Mouse (Mus musculus) MEL (cell line): ENCODE results near the gene Dennd1b. TPM values are rescaled to one million over a fixed set of nuclear protein-coding genes. Genes with fewer than 3 reads are reported as not detected.

ENCODE experiments used
- DNase-seq: peaks from one replicate; pipeline ENCODE4 v3.0.0; 2011; ENCODE audit warnings: low read depth, low spot score
- H3K27ac ChIP-seq: 2 replicates; pipeline ENCODE4 v1.5.1; 2012; ENCODE audit warnings: low read depth, mild to moderate bottlenecking, control low read depth, low read length, moderate library complexity; ENCODE audit not compliant: control insufficient read depth
- H3K27me3 ChIP-seq, 2 experiments: fragments of 150-350 bp in 1 of 2; sonication (generic) in 1 of 2; 2 replicates each; pipeline ENCODE4 v1.6.1; 2012; ENCODE audit warnings: low read length in 2 of 2, mild to moderate bottlenecking in 2 of 2, improper control_type of control experiment in 1 of 2, moderate library complexity in 1 of 2; ENCODE audit not compliant: insufficient read depth in 2 of 2, control insufficient read depth in 1 of 2
- H3K36me3 ChIP-seq, 2 experiments: 2 replicates each; pipeline ENCODE4 v1.6.1; 2012 to 2014; ENCODE audit warnings: low read length in 2 of 2, improper control_type of control experiment in 1 of 2, inconsistent platforms in 1 of 2, mild to moderate bottlenecking in 1 of 2; ENCODE audit not compliant: insufficient read depth in 2 of 2, control insufficient read depth in 1 of 2
- H3K4me1 ChIP-seq, 2 experiments: fragments of 150-350 bp in 1 of 2; sonication (generic) in 1 of 2; 2 replicates each; pipeline ENCODE4 v1.6.1; 2012; ENCODE audit warnings: low read length in 2 of 2, improper control_type of control experiment in 1 of 2, mild to moderate bottlenecking in 1 of 2; ENCODE audit not compliant: insufficient read depth in 2 of 2, control insufficient read depth in 1 of 2
- H3K4me3 ChIP-seq, 2 experiments: fragments of 150-350 bp in 1 of 2; sonication (generic) in 1 of 2; 2 replicates each; pipeline ENCODE4 v1.5.1; 2012; ENCODE audit warnings: low read depth in 2 of 2, low read length in 2 of 2, mild to moderate bottlenecking in 2 of 2, moderate library complexity in 2 of 2, control low read depth in 1 of 2, improper control_type of control experiment in 1 of 2; ENCODE audit not compliant: control insufficient read depth in 1 of 2, insufficient read depth in 1 of 2
- H3K79me2 ChIP-seq: 2 replicates; pipeline ENCODE4 v1.6.1; 2012; ENCODE audit warnings: mild to moderate bottlenecking, low read length, moderate library complexity; ENCODE audit not compliant: control insufficient read depth, poor library complexity, insufficient read depth
- H3K9ac ChIP-seq: 2 replicates; pipeline ENCODE4 v1.6.1; 2012; ENCODE audit warnings: low read depth, mild to moderate bottlenecking, control low read depth, low read length, moderate library complexity; ENCODE audit not compliant: control insufficient read depth, poor library complexity, severe bottlenecking
- H3K9me3 ChIP-seq: fragments of 150-350 bp; sonication (generic); replicated peaks from 2 replicates; pipeline ENCODE4 v1.6.1; 2012; ENCODE audit warnings: mild to moderate bottlenecking, low read length, improper control_type of control experiment, moderate library complexity; ENCODE audit not compliant: insufficient read depth
- BHLHE40 ChIP-seq: IDR thresholded peaks from 2 replicates; pipeline ENCODE4 v1.6.1; 2012; ENCODE audit warnings: low read depth, mild to moderate bottlenecking, inconsistent platforms, low read length, improper control_type of control experiment, borderline replicate concordance
- CHD1 ChIP-seq: IDR thresholded peaks from 2 replicates; pipeline ENCODE4 v1.6.1; 2012; ENCODE audit warnings: low read depth, mild to moderate bottlenecking, inconsistent platforms, low read length, improper control_type of control experiment
- CHD2 ChIP-seq: IDR thresholded peaks from 2 replicates; pipeline ENCODE4 v1.6.1; 2011; ENCODE audit warnings: low read length, improper control_type of control experiment
- E2F4 ChIP-seq: IDR thresholded peaks from 2 replicates; pipeline ENCODE4 v1.6.1; 2011; ENCODE audit warnings: low read depth, low read length, improper control_type of control experiment, borderline replicate concordance
- GABPA ChIP-seq: IDR thresholded peaks from 2 replicates; pipeline ENCODE4 v1.6.1; 2012; ENCODE audit warnings: low read depth, mild to moderate bottlenecking, inconsistent platforms, low read length, improper control_type of control experiment, moderate library complexity
- HCFC1 ChIP-seq: IDR thresholded peaks from 2 replicates; pipeline ENCODE4 v1.6.1; 2012; ENCODE audit warnings: low read depth, mild to moderate bottlenecking, inconsistent platforms, low read length, improper control_type of control experiment, moderate library complexity
- JUND ChIP-seq: IDR thresholded peaks from 2 replicates; pipeline ENCODE4 v1.6.1; 2011; ENCODE audit warnings: low read depth, mild to moderate bottlenecking, improper control_type of control experiment, low read length
- MYB ChIP-seq: IDR thresholded peaks from 2 replicates; pipeline ENCODE4 v1.6.1; 2011; ENCODE audit warnings: mild to moderate bottlenecking, low read depth, low read length, improper control_type of control experiment
- NRF1 ChIP-seq: IDR thresholded peaks from 2 replicates; pipeline ENCODE4 v1.6.1; 2014; ENCODE audit warnings: low read depth, mild to moderate bottlenecking, inconsistent platforms, low read length, improper control_type of control experiment, moderate library complexity; ENCODE audit not compliant: poor library complexity, insufficient read depth, severe bottlenecking
- POLR2A ChIP-seq, 2 experiments: IDR thresholded peaks; 2 replicates each; pipeline ENCODE4 v1.6.1; 2011 to 2012; ENCODE audit warnings: low read length in 2 of 2, mild to moderate bottlenecking in 2 of 2, control low read depth in 1 of 2, improper control_type of control experiment in 1 of 2, low read depth in 1 of 2, moderate library complexity in 1 of 2; ENCODE audit not compliant: control insufficient read depth in 1 of 2, insufficient read depth in 1 of 2, poor library complexity in 1 of 2
- POLR2AphosphoS2 ChIP-seq: IDR thresholded peaks from 2 replicates; pipeline ENCODE4 v1.6.1; 2011; ENCODE audit warnings: low read length, improper control_type of control experiment
- SMC3 ChIP-seq: IDR thresholded peaks from 2 replicates; pipeline ENCODE4 v1.6.1; 2011; ENCODE audit warnings: low read depth, low read length, improper control_type of control experiment
- TAL1 ChIP-seq: IDR thresholded peaks from 2 replicates; pipeline ENCODE4 v1.6.1; 2012; ENCODE audit warnings: mild to moderate bottlenecking, inconsistent platforms, low read length, moderate library complexity, mixed read lengths
- TCF12 ChIP-seq: IDR thresholded peaks from 2 replicates; pipeline ENCODE4 v1.6.1; 2014; ENCODE audit warnings: low read depth, mild to moderate bottlenecking, inconsistent platforms, low read length, improper control_type of control experiment, moderate library complexity
- USF1 ChIP-seq: IDR thresholded peaks from 2 replicates; pipeline ENCODE4 v1.6.1; 2014; ENCODE audit warnings: low read depth, mild to moderate bottlenecking, inconsistent platforms, low read length, improper control_type of control experiment, moderate library complexity
- ZC3H11A ChIP-seq: IDR thresholded peaks from 2 replicates; pipeline ENCODE4 v1.6.1; 2012; ENCODE audit warnings: low read depth, mild to moderate bottlenecking, inconsistent platforms, low read length, improper control_type of control experiment
- ZKSCAN1 ChIP-seq: IDR thresholded peaks from 2 replicates; pipeline ENCODE4 v1.6.1; 2012; ENCODE audit warnings: low read depth, mild to moderate bottlenecking, inconsistent platforms, low read length, improper control_type of control experiment, moderate library complexity
- ZMIZ1 ChIP-seq: IDR thresholded peaks from 2 replicates; pipeline ENCODE4 v1.6.1; 2012; ENCODE audit warnings: low read depth, mild to moderate bottlenecking, inconsistent platforms, low read length, improper control_type of control experiment, moderate library complexity
- ZNF384 ChIP-seq: IDR thresholded peaks from 2 replicates; pipeline ENCODE4 v1.6.1; 2012; ENCODE audit warnings: low read depth, mild to moderate bottlenecking, inconsistent platforms, low read length, improper control_type of control experiment
- polyA plus RNA-seq, 2 experiments: library from polyadenylated mRNA; stranded (reverse) in 1 of 2; unstranded in 1 of 2; fragments of >175 nt in 1 of 2; fragments of >200 nt in 1 of 2; gene quantifications; 2 replicates each; pipeline versions ENCODE4 v1.2.1 to v1.2.4; 2012; ENCODE audit warnings: low replicate concordance in 2 of 2, low read depth in 1 of 2; ENCODE audit not compliant: insufficient read length in 2 of 2, insufficient read depth in 1 of 2, missing spikeins in 1 of 2
- total RNA-seq: library from RNA; depleted of rRNA; stranded (reverse); fragments of 300-350 nt; gene quantifications from 2 replicates; pipeline ENCODE4 v1.2.3, GENCODE M21; 2012

Gene Dennd1b
- total and polyA plus RNA-seq, 3 experiments: 3.9 to 4.1 TPM; not detected in 1

- Histone ChIP-seq H3K27me3 (no peaks in the 10 kb centered on the region), H3K36me3 (no peaks in the 10 kb centered on the region)
- TF ChIP-seq USF1 (no peak), ZC3H11A (no peak), E2F4 (no peak), POLR2AphosphoS2 (no peak), HCFC1 (no peak), MYB (no peak), ZKSCAN1 (no peak), JUND (no peak), ZNF384 (no peak), CHD2 (no peak), ZMIZ1 (no peak), GABPA (no peak), BHLHE40 (no peak), TCF12 (no peak)
- TF ChIP-seq, all 39 proteins: peak for 0
Observed at GRCm38 (mm10) chr1:139098088-139098487, 134.9 kb downstream of the Dennd1b start.

DNA sequence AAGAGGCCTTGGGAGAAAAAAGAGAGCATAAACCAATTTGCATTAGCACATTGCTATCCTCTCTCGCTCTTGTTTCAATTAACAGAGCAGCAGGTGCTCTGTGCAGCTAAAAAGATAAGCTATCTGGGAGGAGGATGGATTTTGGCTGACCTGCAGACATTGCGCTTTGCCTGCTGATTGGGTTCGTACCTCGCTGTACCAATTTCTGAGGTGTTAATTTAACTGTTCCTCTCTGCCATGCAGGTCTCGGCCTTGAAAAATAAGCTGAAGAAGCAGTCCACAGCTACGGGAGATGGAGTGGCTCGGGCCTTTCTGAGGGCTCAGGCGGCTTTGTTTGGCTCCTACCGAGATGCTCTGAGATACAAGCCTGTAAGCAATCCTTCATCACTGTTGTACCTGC, 138.5 kb downstream of the Dennd1b start:
- no peak overlapping the region for H3K4me3 ChIP-seq
- TF ChIP-seq SMC3 (no peak), CHD1 (no peak), ZMIZ1 (no peak), NRF1 (no peak), HCFC1 (no peak), TCF12 (no peak), TAL1 (no peak), USF1 (no peak), ZKSCAN1 (no peak), POLR2A (IDR thresholded peaks at IDR 0.05; ENCODE audit: control insufficient read depth in 1 of 2, insufficient read depth in 1 of 2, low read depth in 1 of 2, low read length in 2 of 2, poor library complexity in 1 of 2) (no peak)
- TF ChIP-seq, all 39 proteins: peak for 0
- no peaks in the 10 kb centered on the region for H3K9me3 ChIP-seq
- H3K36me3 ChIP-seq: no peaks in the 10 kb centered on the region
- no peaks in the 10 kb centered on the region for H3K27me3 ChIP-seq
- H3K4me1 ChIP-seq: no peaks in the 10 kb centered on the region
- no peak overlapping the region for H3K9ac ChIP-seq
- DNase-seq: no peak
- no peaks in the 10 kb centered on the region for H3K79me2 ChIP-seq
- no peak overlapping the region for H3K27ac ChIP-seq

More at GRCm38 (mm10) chr1:139098088-139098487, 134.9 kb downstream of the Dennd1b start:
- no peaks in the 10 kb centered on the region for H3K4me1 ChIP-seq
- DNase-seq: no peak
- H3K79me2 ChIP-seq: no peaks in the 10 kb centered on the region
- H3K4me3 ChIP-seq: no peak overlapping the region
- H3K27ac ChIP-seq: no peak overlapping the region
- no peak overlapping the region for H3K9ac ChIP-seq
- H3K9me3 ChIP-seq: no peaks in the 10 kb centered on the region
